Mouse (Mus musculus) left cerebral cortex, postnatal 10 days (tissue): Measurements from ENCODE around the gene Myo1e. TPM values are rescaled to one million over a fixed set of nuclear protein-coding genes. Genes with fewer than 3 reads are reported as not detected.

Source experiments
- DNase-seq, 2 experiments: peaks; one replicate each; pipeline ENCODE4 v3.0.0; 2021 to 2022; ENCODE audit warnings: low spot score in 2 of 2, mixed read lengths in 1 of 2; ENCODE audit errors: extremely low spot score in 1 of 2
- intact Hi-C: fragments of 180-260 bp; cut with DNase I; formaldehyde crosslinking; loops from one replicate; pipeline ENCODE4 v1.15.1; 2025
- total RNA-seq, 2 experiments: library from RNA; stranded (reverse); gene quantifications; 2 replicates each; pipeline ENCODE4 v1.2.3; 2021

The Myo1e gene
- total RNA-seq, 2 experiments from 2014 or later, result 7.6 to 9.9 TPM

GRCm38 (mm10) chr9:70216517-70216916 lies 9.4 kb downstream of the Myo1e start:
- intact Hi-C loops, result no loop called here
- DNase-seq, result no peak

GRCm38 (mm10) chr9:70219295-70219931 lies 12.3 kb downstream of the Myo1e start:
- DNase-seq, result no peak
- intact Hi-C loops, result no loop called here

GRCm38 (mm10) chr9:70220461-70221170 lies 13.5 kb downstream of the Myo1e start:
- intact Hi-C loops, result no loop called here
- no peak for DNase-seq

- no peak for DNase-seq
- intact Hi-C loops, result no loop called here
Measured at GRCm38 (mm10) chr9:70223142-70223541, 16.0 kb downstream of the Myo1e start.

- no peak for DNase-seq
- intact Hi-C loops, result no loop called here
Measured at GRCm38 (mm10) chr9:70224046-70224445, 16.9 kb downstream of the Myo1e start.

GRCm38 (mm10) chr9:70226359-70226758 lies 19.2 kb downstream of the Myo1e start:
- intact Hi-C loops, result no loop called here
- DNase-seq, result no peak

- intact Hi-C loops, result no loop called here
- no peak for DNase-seq
Measured at GRCm38 (mm10) chr9:70229823-70230222, 22.7 kb downstream of the Myo1e start.

GRCm38 (mm10) chr9:70232044-70233010 lies 25.2 kb downstream of the Myo1e start:
- intact Hi-C loops, result no loop called here
- no peak for DNase-seq

GRCm38 (mm10) chr9:70237136-70237535 lies 30.0 kb downstream of the Myo1e start:
- intact Hi-C loops, result no loop called here
- no peak for DNase-seq

GRCm38 (mm10) chr9:70237561-70237960 lies 30.4 kb downstream of the Myo1e start:
- DNase-seq, result no peak
- intact Hi-C loops, result no loop called here

- intact Hi-C loops, result no loop called here
- DNase-seq, result no peak
Measured at GRCm38 (mm10) chr9:70238391-70238790, 31.2 kb downstream of the Myo1e start.

- intact Hi-C loops, result no loop called here
- DNase-seq, result no peak
Measured at GRCm38 (mm10) chr9:70239229-70239628, 32.1 kb downstream of the Myo1e start.

GRCm38 (mm10) chr9:70240703-70241410 lies 33.7 kb downstream of the Myo1e start:
- no peak for DNase-seq
- intact Hi-C loops, result no loop called here

GRCm38 (mm10) chr9:70241411-70241961 lies 34.3 kb downstream of the Myo1e start:
- intact Hi-C loops, result no loop called here
- no peak for DNase-seq

GRCm38 (mm10) chr9:70242112-70242862 lies 35.1 kb downstream of the Myo1e start:
- intact Hi-C loops, result no loop called here
- no peak for DNase-seq

- DNase-seq, result no peak
- intact Hi-C loops, result no loop called here
Measured at GRCm38 (mm10) chr9:70243241-70243640, 36.1 kb downstream of the Myo1e start.

GRCm38 (mm10) chr9:70243708-70244107 lies 36.6 kb downstream of the Myo1e start:
- no peak for DNase-seq
- intact Hi-C loops, result no loop called here

GRCm38 (mm10) chr9:70244115-70244514 lies 37.0 kb downstream of the Myo1e start:
- intact Hi-C loops, result no loop called here
- no peak for DNase-seq
